Mouse (Mus musculus) ES-E14 (cell line): ENCODE data around the gene Actn2. TPM values are rescaled to one million over a fixed set of nuclear protein-coding genes. Genes with fewer than 3 reads are reported as not detected.

Experiments
- DNase-seq: peaks from one replicate; pipeline ENCODE4 v3.0.0-alpha.2; 2013; ENCODE audit warnings: low read depth, low spot score
- H3K27ac ChIP-seq: 2 replicates; pipeline ENCODE4 v1.5.1; 2012; ENCODE audit warnings: low read depth, mild to moderate bottlenecking, low read length, moderate library complexity, mixed read lengths; ENCODE audit not compliant: poor library complexity, insufficient read depth, severe bottlenecking
- H3K36me3 ChIP-seq: 2 replicates; pipeline ENCODE4 v1.6.1; 2012; ENCODE audit warnings: mild to moderate bottlenecking, low read length, moderate library complexity, mixed read lengths; ENCODE audit not compliant: control insufficient read depth, poor library complexity, insufficient read depth, severe bottlenecking
- H3K4me1 ChIP-seq, 2 experiments: fragments of 150-350 bp in 1 of 2; sonication (generic) in 1 of 2; 2 replicates each; pipeline ENCODE4 v1.6.1; 2012; ENCODE audit warnings: low read length in 2 of 2, mild to moderate bottlenecking in 1 of 2, mixed read lengths in 1 of 2; ENCODE audit not compliant: control insufficient read depth in 2 of 2, insufficient read depth in 2 of 2, poor library complexity in 1 of 2
- H3K4me3 ChIP-seq, 2 experiments: fragments of 150-350 bp in 1 of 2; sonication (generic) in 1 of 2; 2 replicates each; pipeline ENCODE4 v1.5.1; 2012; ENCODE audit warnings: low read length in 2 of 2, low read depth in 1 of 2, mild to moderate bottlenecking in 1 of 2, mixed read lengths in 1 of 2; ENCODE audit not compliant: insufficient read depth in 1 of 2, poor library complexity in 1 of 2, severe bottlenecking in 1 of 2
- H3K9ac ChIP-seq: 2 replicates; pipeline ENCODE4 v1.6.1; 2012; ENCODE audit warnings: low read depth, mild to moderate bottlenecking, low read length, mixed read lengths; ENCODE audit not compliant: poor library complexity, insufficient read depth, severe bottlenecking
- H3K9me3 ChIP-seq: fragments of 150-350 bp; sonication (generic); 2 replicates; pipeline ENCODE4 v1.6.1; 2012; ENCODE audit warnings: low read depth, mild to moderate bottlenecking, low read length; ENCODE audit not compliant: control insufficient read depth, insufficient read depth
- CHD2 ChIP-seq: IDR thresholded peaks from 2 replicates; pipeline ENCODE4 v1.6.1; 2014; ENCODE audit warnings: mild to moderate bottlenecking, low read depth, low read length, inconsistent platforms
- HCFC1 ChIP-seq: IDR thresholded peaks from 2 replicates; pipeline ENCODE4 v1.6.1; 2012; ENCODE audit warnings: low read length, inconsistent platforms, borderline replicate concordance; ENCODE audit not compliant: insufficient read depth
- MAFK ChIP-seq: IDR thresholded peaks from 2 replicates; pipeline ENCODE4 v1.6.1; 2014; ENCODE audit warnings: mild to moderate bottlenecking, low read depth, low read length, inconsistent platforms; ENCODE audit not compliant: insufficient read depth
- ZC3H11A ChIP-seq: IDR thresholded peaks from 2 replicates; pipeline ENCODE4 v1.6.1; 2012; ENCODE audit warnings: low read depth, mild to moderate bottlenecking, inconsistent platforms, low read length, borderline replicate concordance
- ZNF384 ChIP-seq: IDR thresholded peaks from 2 replicates; pipeline ENCODE4 v1.6.1; 2012; ENCODE audit warnings: low read depth, low read length, inconsistent platforms
- in situ Hi-C, 2 experiments: fragments of 600-800 bp; cut with MboI; formaldehyde crosslinking; loops; one replicate each; pipeline ENCODE4 v1.15.1; 2025; ENCODE audit warnings: low sequenced_read_pairs in 2 of 2, inconsistent platforms in 1 of 2; ENCODE audit not compliant: unreplicated experiment in 2 of 2
- total RNA-seq: library from RNA; depleted of rRNA; stranded (reverse); fragments of 300-350 nt; gene quantifications from 2 replicates; pipeline ENCODE4 v1.2.3, GENCODE M21; 2012

Gene Actn2
- total RNA-seq, 1 experiment = 6.9 TPM

- H3K4me1 ChIP-seq = no peaks in the 10 kb centered on the region
- H3K9ac ChIP-seq = no peak overlapping the region
- H3K4me3 ChIP-seq = no peak overlapping the region
- H3K36me3 ChIP-seq = no peaks in the 10 kb centered on the region
- no peak for TF ChIP-seq ZC3H11A
- TF ChIP-seq MAFK = no peak
- no peak for TF ChIP-seq CHD2
- no peak for TF ChIP-seq HCFC1
- no peak for TF ChIP-seq ZNF384
- no peak overlapping the region for H3K27ac ChIP-seq
- no peak for DNase-seq
- H3K9me3 ChIP-seq = no peaks in the 10 kb centered on the region
- in situ Hi-C loops = no loop called here
These were observed 8.8 kb upstream of the Actn2 start for GRCm38 (mm10) chr13:12349197-12349824.

GRCm38 (mm10) chr13:12346837-12347236 is 6.3 kb upstream of the Actn2 start:
- no peak overlapping the region for H3K4me3 ChIP-seq
- no peak overlapping the region for H3K27ac ChIP-seq
- no peak overlapping the region for H3K9ac ChIP-seq
- DNase-seq = no peak
- TF ChIP-seq ZNF384 = no peak
- TF ChIP-seq MAFK = no peak
- TF ChIP-seq CHD2 = no peak
- TF ChIP-seq ZC3H11A = no peak
- TF ChIP-seq HCFC1 = no peak
- no peaks in the 10 kb centered on the region for H3K4me1 ChIP-seq
- no peaks in the 10 kb centered on the region for H3K36me3 ChIP-seq
- in situ Hi-C loops = no loop called here
- no peaks in the 10 kb centered on the region for H3K9me3 ChIP-seq

DNA sequence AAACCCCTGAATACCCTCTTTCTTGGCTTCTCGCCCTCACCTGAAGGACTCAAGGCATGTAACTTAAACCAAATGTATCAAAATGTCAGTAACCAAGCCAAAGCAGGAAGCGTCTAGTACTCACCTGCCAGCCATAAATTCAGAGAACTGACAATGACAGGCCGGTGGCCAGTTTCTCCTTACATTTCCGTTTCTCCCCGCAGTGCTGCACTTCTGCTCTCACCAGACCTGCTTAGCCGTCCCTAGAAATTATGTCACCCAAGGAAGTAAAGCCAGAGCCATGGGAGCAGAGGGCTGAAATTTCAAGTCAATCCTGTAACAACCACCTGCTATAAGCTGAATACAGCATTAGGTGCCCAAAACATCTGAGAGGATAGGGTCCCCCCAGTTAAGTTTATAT is 887 bp upstream of the Actn2 start:
- DNase-seq = no peak
- no peak overlapping the region for H3K9ac ChIP-seq
- TF ChIP-seq ZC3H11A (no peak), ZNF384 (no peak), HCFC1 (no peak), MAFK (no peak), CHD2 (no peak)
- H3K27ac ChIP-seq = no peak overlapping the region
- no peak overlapping the region for H3K4me3 ChIP-seq
- H3K36me3 ChIP-seq = no peaks in the 10 kb centered on the region
- H3K9me3 ChIP-seq = no peaks in the 10 kb centered on the region
- in situ Hi-C loops = no loop called here
- H3K4me1 ChIP-seq = no peaks in the 10 kb centered on the region; a peak in 1 of 4 replicates

- no peak overlapping the region for H3K27ac ChIP-seq
- H3K9ac ChIP-seq = no peak overlapping the region
- TF ChIP-seq HCFC1 (no peak), ZC3H11A (no peak), MAFK (no peak), ZNF384 (no peak), CHD2 (no peak)
- H3K36me3 ChIP-seq = no peaks in the 10 kb centered on the region
- no peaks in the 10 kb centered on the region; a peak in 1 of 4 replicates for H3K4me1 ChIP-seq
- no peaks in the 10 kb centered on the region for H3K9me3 ChIP-seq
- in situ Hi-C loops = no loop called here
- H3K4me3 ChIP-seq = no peak overlapping the region
- no peak for DNase-seq
These were observed 1.1 kb downstream of the Actn2 start for GRCm38 (mm10) chr13:12339446-12339845.

DNA sequence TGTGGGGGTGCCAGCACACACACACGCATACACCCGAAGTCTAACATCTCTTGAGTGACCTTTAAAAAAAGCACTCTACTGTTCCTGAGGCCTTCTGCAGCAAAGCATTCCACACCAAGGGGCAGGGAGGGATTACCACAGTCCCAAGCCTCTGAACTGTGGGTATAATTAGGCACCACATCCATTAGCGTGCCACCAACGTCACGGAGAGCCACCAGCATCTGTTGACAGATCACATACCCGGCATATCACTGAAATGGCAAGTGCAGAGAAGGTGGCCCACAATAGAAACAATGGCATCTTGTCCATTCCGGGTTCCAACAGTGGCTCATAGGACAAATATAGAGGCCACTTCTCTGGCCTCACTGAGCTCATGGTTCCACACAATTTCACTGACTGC is 2.8 kb downstream of the Actn2 start:
- DNase-seq = no peak

More for the DNA sequence above, 2.8 kb downstream of the Actn2 start:
- Histone ChIP-seq H3K36me3 (no peaks in the 10 kb centered on the region), H3K9me3 (no peaks in the 10 kb centered on the region), H3K9ac (no peak overlapping the region), H3K27ac (no peak overlapping the region), H3K4me1 (no peaks in the 10 kb centered on the region; a peak in 1 of 4 replicates), H3K4me3 (no peak overlapping the region)
- TF ChIP-seq ZC3H11A (no peak), MAFK (no peak), CHD2 (no peak), ZNF384 (no peak), HCFC1 (no peak)
- in situ Hi-C loops = no loop called here
